Mouse (Mus musculus) gastrocnemius, postnatal 25 days (tissue): ENCODE data around the gene Nom1. TPM values are rescaled to one million over a fixed set of nuclear protein-coding genes. Genes with fewer than 3 reads are reported as not detected.

Source experiments
- DNase-seq: peaks from one replicate; pipeline ENCODE4 v3.0.0; 2022
- total RNA-seq, 2 experiments: library from RNA; stranded (reverse); gene quantifications; 1 replicate in 1 of 2; 2 replicates in 1 of 2; pipeline ENCODE4 v1.2.3; 2021

Gene Nom1
- total RNA-seq, 2 experiments from 2014 or later: 10.4 to 10.8 TPM

DNA sequence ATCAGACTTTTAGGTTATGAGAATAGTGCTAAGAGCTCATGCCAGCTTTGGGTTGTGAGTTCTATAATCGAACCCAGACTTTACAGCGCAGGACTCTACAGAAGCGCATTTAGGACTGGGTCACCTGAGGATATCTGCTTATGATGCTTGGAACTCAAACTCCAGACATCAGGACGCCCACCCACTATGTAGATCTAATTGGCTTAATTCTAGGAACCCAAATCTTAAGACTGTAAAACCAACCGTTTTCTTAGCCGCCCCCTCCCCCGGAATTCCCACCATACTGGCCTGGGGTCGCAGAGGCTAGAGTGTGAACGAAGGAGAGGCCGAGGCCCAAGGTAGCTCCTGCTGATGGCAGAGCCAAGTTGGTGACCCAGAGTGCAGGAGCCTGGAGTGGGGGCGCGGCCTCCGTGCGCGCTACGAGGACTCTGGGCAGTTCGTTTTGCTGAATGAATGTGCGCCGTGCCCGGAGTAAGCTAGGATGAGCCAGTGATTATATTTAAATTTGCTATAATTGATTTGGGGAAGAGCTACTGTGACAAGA is 36.5 kb downstream of the Nom1 start:
- no peak for DNase-seq

DNA sequence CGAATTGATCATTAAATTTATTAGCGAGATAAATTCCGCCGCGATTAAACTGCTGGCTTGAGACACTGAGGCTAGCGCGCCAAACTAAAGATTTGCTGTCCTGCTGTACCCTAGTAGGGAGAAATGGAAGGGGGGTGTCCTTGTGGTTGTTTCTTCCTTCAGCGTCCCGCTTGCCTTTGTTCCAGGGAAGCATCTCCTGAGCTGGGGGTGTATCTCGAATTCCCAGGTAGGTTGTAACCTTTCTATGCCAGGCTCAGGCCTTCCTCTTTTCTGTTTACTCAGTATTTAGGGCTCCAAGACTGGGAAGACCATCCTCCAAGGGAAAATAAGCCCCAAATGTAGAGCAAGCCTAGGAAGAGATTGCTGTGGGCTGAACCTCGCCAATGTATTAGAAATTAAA is 36.9 kb downstream of the Nom1 start:
- no peak for DNase-seq

DNA sequence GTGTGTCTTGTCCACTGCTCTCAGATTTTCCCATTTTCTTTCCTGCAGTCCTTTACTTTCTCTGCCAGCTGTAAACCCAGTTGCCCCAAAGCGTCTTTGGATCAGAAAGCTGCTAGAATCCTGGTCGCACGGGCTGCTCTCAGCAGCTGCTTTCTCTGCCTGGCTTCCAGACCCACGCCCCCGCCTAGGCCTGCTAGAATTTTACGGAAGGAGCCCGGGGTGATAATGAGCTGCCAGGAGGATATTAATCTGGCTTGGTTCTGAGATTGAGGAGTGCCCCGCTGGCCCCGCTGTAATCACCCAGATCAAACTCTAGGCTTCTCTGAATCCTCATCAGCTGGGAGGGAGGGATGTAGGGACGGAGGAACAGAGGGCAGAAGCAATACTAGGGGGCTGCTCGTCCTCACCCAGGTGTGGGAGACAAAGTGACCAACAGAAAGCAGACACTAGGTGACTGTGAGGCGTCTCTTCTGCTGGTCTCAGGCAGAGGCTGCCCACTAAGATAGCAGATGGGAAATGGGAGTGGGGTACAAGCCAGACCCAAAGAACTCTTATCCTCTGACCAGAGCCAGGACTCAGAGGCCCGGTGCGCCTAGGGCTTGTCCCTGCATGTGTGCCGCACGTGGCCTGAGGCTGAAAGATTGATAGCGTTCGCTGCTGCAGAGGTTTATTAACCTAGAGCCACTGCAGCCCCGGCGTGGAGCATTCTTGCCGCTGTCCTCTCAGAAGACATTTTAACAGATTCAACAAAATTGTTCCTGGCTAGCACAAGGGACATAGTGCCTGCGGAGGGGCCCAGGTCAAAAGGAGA is 37.6 kb downstream of the Nom1 start:
- DNase-seq: no peak

DNA sequence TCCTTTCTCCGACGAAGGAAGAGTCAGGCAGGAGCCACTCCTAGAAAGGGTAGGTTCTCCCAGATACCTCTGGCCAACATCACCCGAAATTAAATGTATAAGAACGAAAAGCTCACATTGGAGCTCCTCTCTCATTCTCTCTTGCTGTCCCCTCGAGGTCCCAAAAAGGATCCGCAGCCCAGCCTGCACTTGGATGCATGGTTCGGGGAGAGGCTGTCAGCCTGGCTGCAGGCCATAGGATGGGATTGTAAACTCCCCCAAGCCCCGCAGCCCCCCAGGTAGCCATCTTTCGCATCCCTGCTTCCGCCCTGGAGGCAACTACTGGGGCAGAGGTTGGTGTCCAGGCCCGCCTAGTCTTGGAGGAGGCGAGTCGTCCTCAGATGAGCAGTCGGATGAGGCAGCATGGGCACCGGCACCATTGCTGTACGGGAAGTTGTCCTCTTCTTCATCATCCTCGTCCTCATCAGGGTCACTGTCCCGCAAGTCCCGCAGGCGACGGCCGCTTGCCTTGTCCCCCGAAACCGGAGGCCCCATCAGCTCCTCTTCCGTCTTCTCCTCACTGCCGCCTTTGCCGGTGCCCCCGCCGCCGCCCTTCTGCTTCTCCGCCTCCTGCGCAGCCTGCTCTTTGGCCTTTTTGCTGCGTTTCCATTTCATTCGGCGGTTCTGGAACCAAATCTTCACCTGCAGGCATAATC is 39.2 kb downstream of the Nom1 start:
- DNase-seq: no peak

DNA sequence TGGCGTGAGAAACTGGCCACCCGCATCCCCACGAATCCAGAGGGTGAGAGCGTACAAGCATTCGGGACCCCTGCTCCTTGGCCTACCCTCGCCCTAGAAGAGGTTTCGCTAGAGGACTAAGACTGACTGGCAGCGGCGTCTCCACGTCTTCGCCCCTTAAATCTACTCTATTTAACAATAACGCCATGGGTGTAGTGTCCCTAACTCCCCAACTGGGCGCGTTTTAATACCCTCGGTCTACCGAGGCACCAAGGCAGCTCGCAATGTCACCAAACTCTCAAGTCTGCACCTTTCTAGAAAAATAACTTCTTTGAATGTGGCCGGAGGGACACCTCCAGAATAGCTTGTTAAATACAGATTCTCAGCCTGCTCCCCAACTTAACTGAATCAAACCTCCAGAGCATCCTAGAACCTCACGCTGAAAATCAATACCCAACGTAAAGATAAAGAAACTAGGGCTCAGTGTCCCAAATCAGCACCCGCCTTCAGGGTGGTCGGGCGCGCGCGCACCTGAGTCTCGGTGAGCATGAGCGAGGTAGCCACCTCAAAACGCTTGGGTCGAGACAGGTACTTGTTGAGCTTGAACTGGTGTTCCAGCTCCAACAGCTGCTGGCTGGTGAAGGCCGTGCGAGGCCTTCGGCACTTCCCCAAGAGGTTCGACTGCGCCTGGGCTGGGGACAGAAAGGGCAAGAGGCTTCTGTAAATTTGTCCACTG is 39.9 kb downstream of the Nom1 start:
- no peak for DNase-seq

DNA sequence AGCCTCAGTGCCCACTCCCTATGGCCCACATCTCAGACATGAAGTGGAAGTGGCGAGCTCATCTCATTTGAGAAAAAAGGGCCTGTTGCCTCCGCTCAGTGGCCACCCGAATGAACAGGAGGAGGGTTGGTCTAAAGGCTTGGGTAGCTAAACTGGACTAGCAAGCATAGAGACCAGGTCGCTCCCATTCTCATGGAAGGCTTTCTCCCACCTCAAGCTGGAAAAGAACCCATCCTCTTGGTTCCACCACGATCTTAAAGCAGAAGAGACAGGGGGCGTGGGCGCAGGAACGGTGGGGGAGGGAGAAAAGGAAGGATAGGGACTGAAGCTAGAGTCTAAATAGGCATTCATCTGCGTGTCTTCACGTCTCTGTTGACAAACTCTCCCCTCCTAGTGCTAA is 40.6 kb downstream of the Nom1 start:
- no peak for DNase-seq

DNA sequence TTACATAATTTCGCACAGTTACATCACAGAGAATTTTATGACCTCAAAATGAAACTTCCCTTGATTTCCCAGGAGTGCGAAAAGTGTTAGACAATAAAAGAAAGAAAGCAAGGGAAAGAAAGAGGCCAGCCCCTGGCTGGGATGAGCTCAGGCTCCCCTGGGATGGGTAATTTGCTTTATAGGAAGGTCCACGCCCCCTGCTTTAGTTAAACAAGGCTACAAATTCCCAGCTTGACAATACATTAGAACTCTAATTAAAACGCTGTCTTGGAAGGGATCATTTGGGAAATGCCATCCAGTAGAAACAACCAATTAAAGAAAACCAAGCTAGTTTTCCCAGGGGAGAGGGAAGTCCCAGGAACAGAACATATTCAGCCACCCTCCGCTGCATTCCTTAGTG is 41.1 kb downstream of the Nom1 start:
- no peak for DNase-seq

DNA sequence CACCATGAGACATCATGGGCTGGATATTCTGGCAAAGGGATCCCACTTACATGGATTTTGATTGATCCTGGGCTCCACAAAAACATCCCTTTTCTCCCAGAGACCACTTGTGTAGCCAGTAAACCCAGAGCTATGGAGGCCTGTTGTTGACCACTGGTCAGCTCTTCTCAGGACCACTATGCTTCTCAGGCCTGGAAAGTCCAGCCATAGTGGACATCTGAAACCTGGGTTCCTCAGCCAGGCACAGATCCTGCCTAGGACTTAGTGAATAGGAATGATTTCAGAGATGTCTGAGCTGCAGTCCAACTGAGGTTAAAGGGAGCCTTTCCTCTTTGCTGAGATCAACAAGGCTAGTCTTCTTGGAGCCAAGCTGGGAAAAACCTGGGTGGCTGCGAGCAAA is 41.6 kb downstream of the Nom1 start:
- DNase-seq: no peak

DNA sequence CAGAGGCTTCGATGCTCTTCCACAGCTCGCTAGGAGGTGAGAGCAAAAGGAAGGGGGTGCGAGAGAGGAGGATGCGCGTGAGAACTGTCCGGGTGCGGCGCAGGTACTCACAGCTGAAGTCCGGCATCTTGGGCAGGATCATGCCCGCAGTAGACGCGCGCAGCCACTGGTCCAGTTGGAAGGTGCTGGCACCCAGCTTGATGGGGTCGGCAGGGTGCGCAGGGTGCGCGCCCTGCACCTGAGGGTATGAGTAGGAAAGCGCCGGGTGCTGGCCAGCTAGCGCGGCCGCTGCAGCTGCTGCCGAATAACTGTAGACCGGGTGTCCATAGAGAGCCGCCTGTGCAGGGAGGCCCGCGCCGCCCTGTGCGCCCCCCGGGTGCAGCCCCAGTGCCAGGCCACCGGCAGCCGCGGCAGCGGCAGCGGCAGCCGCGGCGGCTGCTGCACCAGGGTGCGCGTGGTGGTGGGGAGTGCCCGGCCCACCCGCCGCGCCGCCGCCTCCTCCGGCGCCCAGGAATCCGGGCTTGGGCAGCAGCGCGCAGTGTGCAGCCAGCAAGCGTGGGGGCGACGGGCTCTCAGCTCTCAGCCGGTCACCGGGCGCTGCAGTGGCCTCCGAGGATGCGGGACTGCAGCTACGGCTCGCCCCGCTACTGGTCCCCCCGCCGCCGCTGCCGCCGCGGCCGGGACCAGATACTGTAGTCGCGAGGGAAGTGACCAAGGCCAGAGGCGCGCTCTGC is 43.2 kb downstream of the Nom1 start:
- DNase-seq: no peak

DNA sequence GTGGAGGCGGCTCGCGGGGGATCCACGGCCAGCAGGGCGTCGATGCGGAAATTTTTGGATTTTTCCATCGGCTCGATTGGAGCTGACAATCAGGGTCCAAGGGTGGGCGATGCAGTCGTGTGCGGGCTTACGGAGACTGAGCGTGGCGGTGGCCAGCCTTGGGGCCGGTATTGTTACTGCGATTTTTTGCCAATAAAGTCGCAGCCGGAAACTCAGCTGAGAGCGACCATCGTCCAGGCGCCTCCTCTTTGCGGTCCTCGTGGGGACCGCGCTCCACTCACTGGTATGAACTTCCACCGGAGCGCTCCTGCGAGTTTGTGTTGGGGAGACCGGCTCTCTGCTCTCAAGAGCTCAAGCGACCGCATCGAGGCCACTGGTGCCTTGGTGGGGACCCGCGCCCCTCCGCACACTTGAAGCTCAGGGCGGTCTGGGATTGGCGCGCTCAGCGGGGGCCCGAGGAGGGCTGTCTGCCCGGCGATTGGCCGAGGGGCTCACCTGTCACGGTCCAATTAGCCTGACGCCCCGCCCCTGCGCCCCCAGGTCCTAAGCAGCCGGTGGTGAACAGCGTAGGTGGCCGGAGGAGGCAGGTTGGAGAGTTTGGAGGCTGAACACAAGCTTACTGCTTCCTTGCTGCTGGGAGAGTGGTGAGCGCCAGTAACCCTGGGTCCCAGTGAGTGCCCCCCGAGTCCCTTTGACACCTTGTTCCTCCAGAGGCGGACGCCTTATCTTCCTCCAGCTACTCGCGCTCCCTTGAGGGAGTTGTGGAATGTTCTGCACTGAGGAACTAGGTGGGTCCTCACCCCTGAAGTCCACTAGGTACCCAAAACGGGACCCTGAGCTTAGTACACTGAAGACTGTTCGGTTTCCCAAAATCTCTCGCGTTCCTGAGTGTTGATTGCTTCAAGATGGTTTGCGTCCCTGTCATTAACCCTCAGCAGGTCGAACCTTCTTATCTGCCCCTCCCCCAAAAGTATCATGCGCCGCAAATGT is 44.0 kb downstream of the Nom1 start, which contains the start of gene Mnx1:
Mnx1 (minus strand) TSS at position 263 of the 990 bp plus-strand sequence.
- DNase-seq: no peak

DNA sequence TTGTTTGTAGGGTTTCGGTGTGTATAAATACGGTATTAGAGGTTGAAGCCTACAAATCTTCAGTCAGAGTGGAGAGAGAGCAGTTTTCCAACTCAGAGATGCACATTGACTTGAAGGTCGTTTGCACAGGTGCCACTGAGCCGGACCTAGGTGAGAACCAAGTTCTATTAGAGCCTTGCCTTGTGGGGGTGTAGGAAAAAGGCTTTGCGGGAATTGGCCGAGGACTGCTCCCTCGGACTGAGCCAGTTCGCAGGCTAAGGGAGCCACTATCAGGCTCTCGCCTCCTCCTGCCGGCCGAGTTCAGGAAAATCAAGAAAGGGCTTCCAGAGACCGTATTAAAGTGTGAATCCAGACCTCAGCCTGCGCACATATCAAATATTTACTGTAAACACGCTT is 44.7 kb downstream of the Nom1 start:
- no peak for DNase-seq

DNA sequence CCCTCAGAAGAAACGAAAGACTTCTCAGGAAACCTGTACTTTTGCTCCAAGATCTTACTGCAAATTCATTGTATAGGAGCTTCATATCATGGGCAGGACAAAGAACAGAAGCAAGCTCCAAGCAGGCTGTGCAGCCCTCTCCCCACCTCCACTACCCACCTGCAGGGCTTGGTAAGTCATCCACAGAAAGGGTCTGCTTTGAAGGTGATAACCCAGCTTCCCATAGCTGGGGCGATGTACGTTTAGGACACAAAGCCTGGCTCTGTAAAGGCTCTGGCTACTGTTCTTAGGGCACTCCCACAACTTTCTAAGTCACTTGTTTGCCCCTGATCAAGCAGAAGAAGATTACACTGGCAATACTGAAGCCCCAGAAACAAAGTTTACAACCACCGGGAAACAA is 49.3 kb downstream of the Nom1 start:
- no peak for DNase-seq

DNA sequence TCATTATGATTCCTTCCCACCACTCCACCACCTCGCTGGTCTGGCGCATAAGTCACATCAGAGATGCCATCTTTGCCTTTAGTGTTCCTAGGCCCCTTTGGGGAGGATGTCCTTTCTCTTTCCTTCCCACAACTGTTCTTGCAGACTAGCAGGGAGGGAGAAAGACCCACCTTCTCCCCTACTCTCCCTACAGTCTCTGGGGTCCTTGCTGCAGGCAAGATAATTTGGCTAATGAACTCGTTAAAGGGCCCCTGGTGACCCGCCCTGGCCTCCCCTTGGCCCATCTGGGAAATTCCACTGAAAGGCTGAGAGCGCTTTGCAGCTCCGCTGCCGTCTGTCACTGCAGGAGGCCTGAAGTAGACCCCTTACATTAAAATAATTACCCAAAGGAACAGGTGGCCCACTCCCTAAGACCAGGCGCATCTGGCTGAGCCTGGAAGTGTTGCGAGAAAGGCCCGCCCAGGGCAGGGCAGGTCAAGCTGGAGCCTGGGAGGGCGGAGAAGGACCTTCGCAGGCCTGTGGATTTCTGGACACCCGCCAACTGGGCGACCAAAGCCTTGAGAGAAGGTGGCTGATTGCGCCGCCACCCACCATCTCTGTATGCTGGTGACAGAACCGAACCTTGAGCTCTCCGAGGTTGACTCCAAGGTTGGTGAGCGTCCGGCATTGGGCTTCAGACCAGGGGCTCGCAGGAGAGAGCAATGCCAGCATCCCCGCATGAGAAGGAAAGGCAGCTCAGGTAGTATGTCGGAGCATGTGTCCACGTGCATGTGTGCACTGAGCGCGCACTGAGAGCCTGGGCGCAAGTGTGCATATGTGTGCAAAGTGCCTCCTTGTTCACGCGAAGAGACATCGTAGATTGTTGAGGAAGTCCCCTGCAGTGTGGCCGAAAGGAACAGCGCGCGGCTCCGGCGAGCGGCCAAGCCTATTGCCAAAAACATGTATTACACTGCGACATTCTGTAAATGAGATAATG is 50.8 kb downstream of the Nom1 start:
- no peak for DNase-seq

DNA sequence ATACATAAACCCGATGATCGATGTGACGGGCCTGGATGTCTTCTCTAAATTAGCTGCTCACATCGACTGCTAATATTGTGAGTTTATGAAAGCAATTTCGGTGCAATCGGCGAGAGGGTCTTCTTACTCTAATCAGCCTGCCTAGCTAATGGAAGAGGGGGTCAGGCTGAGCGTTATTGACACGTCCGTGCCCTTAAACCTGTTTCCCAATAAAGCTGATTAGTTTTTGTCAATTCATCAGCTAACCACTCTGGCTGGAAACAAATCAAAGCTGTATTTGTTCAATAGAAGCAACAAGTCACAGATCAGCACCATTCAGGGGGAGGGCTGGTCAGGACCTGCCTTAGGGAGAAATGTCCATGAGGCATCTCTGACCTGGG is 51.5 kb downstream of the Nom1 start:
- DNase-seq: no peak

DNA sequence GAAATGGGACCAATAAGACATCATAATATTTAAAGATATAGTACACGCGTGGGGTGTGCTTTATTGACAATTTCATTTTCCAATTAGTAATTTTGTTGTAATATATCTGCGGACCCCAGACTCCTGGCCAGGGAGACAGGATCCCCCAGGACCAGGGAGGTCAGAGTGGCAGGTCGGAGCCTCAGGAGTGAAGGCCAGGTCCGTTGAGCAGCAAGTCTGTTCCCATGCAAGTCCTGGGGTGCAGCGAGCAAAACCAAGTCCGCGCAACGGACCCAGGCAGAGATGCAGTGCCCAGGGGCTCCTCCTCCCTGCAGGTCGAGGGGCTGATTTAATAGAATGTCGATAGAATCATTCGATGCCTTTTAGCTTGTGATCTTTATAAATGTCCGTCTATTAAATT is 52.9 kb downstream of the Nom1 start:
- no peak for DNase-seq

DNA sequence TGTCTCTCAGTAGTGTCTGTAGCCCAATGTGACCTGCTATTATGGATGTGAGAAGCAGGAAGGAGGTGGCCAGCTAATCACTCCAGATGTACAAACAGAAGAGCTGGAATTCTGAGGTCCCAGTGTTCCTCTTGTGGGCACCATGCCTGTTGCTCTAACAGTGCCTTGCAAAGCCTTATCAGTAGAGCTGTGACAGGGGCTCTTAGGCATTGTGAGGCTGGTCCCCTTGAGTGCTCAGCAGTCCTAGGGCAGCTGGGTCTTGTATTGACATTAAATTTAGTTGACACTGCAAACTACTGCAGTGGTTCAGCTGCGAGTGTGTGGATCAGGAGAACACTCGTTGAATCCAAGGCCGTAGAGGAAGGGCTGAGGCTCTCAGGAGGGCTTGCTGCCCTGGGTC is 72.5 kb downstream of the Nom1 start:
- DNase-seq: no peak
